Mouse (Mus musculus): ENCODE measurements around the gene Rnf220. TPM values are rescaled to one million over a fixed set of nuclear protein-coding genes. Genes with fewer than 3 reads are reported as not detected.
A peak's percentile ranks its signal among the peaks of the same experiment; 100 is the strongest.

Gene Rnf220
- polyA plus RNA-seq, 1 experiment = 60.9 TPM

GRCm38 (mm10) chr4:117357104-117357503 lies 139.7 kb downstream of the Rnf220 start:
- peak; percentile 73 for DNase-seq (ENCODE audit: low read depth, low spot score)
- 32% methylated on average over 5 of the region's 5 CpGs for WGBS

- no peak for DNase-seq (ENCODE audit: low read depth, low spot score)
- 15% methylated on average over 2 of the region's 2 CpGs for WGBS
Observed at GRCm38 (mm10) chr4:117356223-117356622, 140.6 kb downstream of the Rnf220 start.

- WGBS = 72% methylated on average over 6 of the region's 6 CpGs
- no peak for DNase-seq (ENCODE audit: low read depth, low spot score)
Observed at GRCm38 (mm10) chr4:117354651-117355050, 142.2 kb downstream of the Rnf220 start.

GRCm38 (mm10) chr4:117352957-117353356 lies 143.9 kb downstream of the Rnf220 start:
- DNase-seq (ENCODE audit: low read depth, low spot score) = no peak
- WGBS = 91% methylated on average over 9 of the region's 9 CpGs

GRCm38 (mm10) chr4:117352071-117352470 lies 144.8 kb downstream of the Rnf220 start:
- 85% methylated on average over 5 of the region's 5 CpGs for WGBS
- no peak for DNase-seq (ENCODE audit: low read depth, low spot score)

- no peak for DNase-seq (ENCODE audit: low read depth, low spot score)
- WGBS = 79% methylated on average over 12 of the region's 12 CpGs
Observed at GRCm38 (mm10) chr4:117350139-117350693, 146.6 kb downstream of the Rnf220 start.

GRCm38 (mm10) chr4:117349327-117349726 lies 147.5 kb downstream of the Rnf220 start:
- WGBS = 27% methylated on average over 2 of the region's 2 CpGs
- DNase-seq (ENCODE audit: low read depth, low spot score) = no peak

GRCm38 (mm10) chr4:117346025-117346424 lies 150.8 kb downstream of the Rnf220 start:
- DNase-seq (ENCODE audit: low read depth, low spot score) = peak; percentile 47
- WGBS = 38% methylated on average over 6 of the region's 6 CpGs

- DNase-seq (ENCODE audit: low read depth, low spot score) = no peak
- 72% methylated on average over 8 of the region's 8 CpGs for WGBS
Observed at GRCm38 (mm10) chr4:117343385-117343784, 153.5 kb downstream of the Rnf220 start.

GRCm38 (mm10) chr4:117342751-117343150 lies 154.1 kb downstream of the Rnf220 start:
- no peak for DNase-seq (ENCODE audit: low read depth, low spot score)

GRCm38 (mm10) chr4:117341282-117341681 lies 155.6 kb downstream of the Rnf220 start:
- DNase-seq (ENCODE audit: low read depth, low spot score) = no peak
- 83% methylated on average over 5 of the region's 5 CpGs for WGBS

More at GRCm38 (mm10) chr4:117342751-117343150, 154.1 kb downstream of the Rnf220 start:
- 53% methylated on average over 12 of the region's 12 CpGs for WGBS

- no peak for DNase-seq (ENCODE audit: low read depth, low spot score)
Observed at GRCm38 (mm10) chr4:117339796-117340195, 157.1 kb downstream of the Rnf220 start.

GRCm38 (mm10) chr4:117330836-117331475 lies 165.9 kb downstream of the Rnf220 start:
- no peak for DNase-seq (ENCODE audit: low read depth, low spot score)
- 25% methylated on average over 11 of the region's 11 CpGs for WGBS

- DNase-seq (ENCODE audit: low read depth, low spot score) = no peak
- WGBS = 47% methylated on average over 3 of the region's 3 CpGs
Observed at GRCm38 (mm10) chr4:117330132-117330531, 166.7 kb downstream of the Rnf220 start.

GRCm38 (mm10) chr4:117326915-117327314 lies 169.9 kb downstream of the Rnf220 start:
- 79% methylated on average over 3 of the region's 3 CpGs for WGBS
- no peak for DNase-seq (ENCODE audit: low read depth, low spot score)

GRCm38 (mm10) chr4:117325076-117325475 lies 171.8 kb downstream of the Rnf220 start:
- 96% methylated on average over 2 of the region's 2 CpGs for WGBS
- DNase-seq (ENCODE audit: low read depth, low spot score) = no peak

GRCm38 (mm10) chr4:117323515-117324344 lies 173.1 kb downstream of the Rnf220 start:
- WGBS = 42% methylated on average over 14 of the region's 14 CpGs
- DNase-seq (ENCODE audit: low read depth, low spot score) = no peak

GRCm38 (mm10) chr4:117321011-117321410 lies 175.8 kb downstream of the Rnf220 start:
- WGBS = 72% methylated on average over 5 of the region's 5 CpGs
- DNase-seq (ENCODE audit: low read depth, low spot score) = no peak

- no peak for DNase-seq (ENCODE audit: low read depth, low spot score)
- 76% methylated on average over 9 of the region's 9 CpGs for WGBS
Observed at GRCm38 (mm10) chr4:117318508-117318907, 178.3 kb downstream of the Rnf220 start.

GRCm38 (mm10) chr4:117317701-117318190 lies 179.1 kb downstream of the Rnf220 start:
- 25% methylated on average over 18 of the region's 18 CpGs for WGBS
- no peak for DNase-seq (ENCODE audit: low read depth, low spot score)

All from large intestine, adult 2 months (tissue).